Mouse (Mus musculus) CH12.LX (cell line): Measurements from ENCODE around the gene Rgs4. TPM values are rescaled to one million over a fixed set of nuclear protein-coding genes. Genes with fewer than 3 reads are reported as not detected.

Source experiments
- DNase-seq: peaks from one replicate; pipeline ENCODE4 v3.0.0-alpha.2; 2013; ENCODE audit errors: extremely low read depth
- H3K27ac ChIP-seq: 2 replicates; pipeline ENCODE4 v1.5.1; 2012; ENCODE audit warnings: low read depth, mild to moderate bottlenecking, control low read depth, moderate library complexity; ENCODE audit not compliant: insufficient read depth
- H3K27me3 ChIP-seq: replicated peaks from 2 replicates; pipeline ENCODE3; 2012; ENCODE audit warnings: inconsistent platforms
- H3K36me3 ChIP-seq, 2 experiments: replicated peaks in 1 of 2; 2 replicates each; pipeline versions ENCODE3 to v1.6.1; 2012; ENCODE audit warnings: inconsistent platforms in 1 of 2, low read length in 1 of 2, mild to moderate bottlenecking in 1 of 2, mixed read lengths in 1 of 2, moderate library complexity in 1 of 2; ENCODE audit not compliant: control insufficient read depth in 1 of 2, insufficient read depth in 1 of 2
- H3K4me1 ChIP-seq, 2 experiments: 2 replicates each; pipeline ENCODE4 v1.6.1; 2012; ENCODE audit warnings: inconsistent platforms in 1 of 2, moderate library complexity in 1 of 2; ENCODE audit not compliant: insufficient read depth in 2 of 2, control insufficient read depth in 1 of 2
- H3K4me2 ChIP-seq: 2 replicates; pipeline ENCODE4 v1.6.1; 2012; ENCODE audit warnings: low read depth, mild to moderate bottlenecking, control low read depth; ENCODE audit not compliant: poor library complexity, insufficient read depth, severe bottlenecking
- H3K4me3 ChIP-seq, 3 experiments: fragments of 150-350 bp in 1 of 3; sonication (generic) in 1 of 3; replicated peaks in 1 of 3; 2 replicates each; pipeline versions ENCODE3 to v1.5.1; 2011 to 2012; ENCODE audit warnings: low read depth in 2 of 3, low read length in 2 of 3, mild to moderate bottlenecking in 2 of 3, moderate library complexity in 2 of 3, control low read depth in 1 of 3, improper control_type of control experiment in 1 of 3, inconsistent platforms in 1 of 3, mixed read lengths in 1 of 3; ENCODE audit not compliant: poor library complexity in 1 of 3
- H3K79me2 ChIP-seq: replicated peaks from 2 replicates; pipeline ENCODE4 v1.6.1; 2012; ENCODE audit warnings: mild to moderate bottlenecking, moderate library complexity; ENCODE audit not compliant: control insufficient read depth, poor library complexity, insufficient read depth, severe bottlenecking; ENCODE audit errors: extremely low read depth
- H3K9ac ChIP-seq: 2 replicates; pipeline ENCODE4 v1.6.1; 2012; ENCODE audit warnings: low read depth, mild to moderate bottlenecking, control low read depth, moderate library complexity; ENCODE audit not compliant: insufficient read depth
- H3K9me3 ChIP-seq: replicated peaks from 2 replicates; pipeline ENCODE3; 2012; ENCODE audit warnings: low read length, inconsistent platforms, mixed read lengths
- BHLHE40 ChIP-seq: IDR thresholded peaks from 2 replicates; pipeline ENCODE4 v1.6.1; 2011; ENCODE audit warnings: mild to moderate bottlenecking, low read depth, low read length, improper control_type of control experiment
- CHD1 ChIP-seq: IDR thresholded peaks from 2 replicates; pipeline ENCODE4 v1.6.1; 2012; ENCODE audit warnings: low read depth, low read length, improper control_type of control experiment, inconsistent platforms
- CHD2 ChIP-seq: IDR thresholded peaks from 2 replicates; pipeline ENCODE4 v1.6.1; 2011; ENCODE audit warnings: low read length, improper control_type of control experiment
- CTCF ChIP-seq, 2 experiments: IDR thresholded peaks in 1 of 2; conservative IDR thresholded peaks in 1 of 2; 2 replicates each; pipeline ENCODE4 v1.5.1; 2011 to 2012; ENCODE audit warnings: low read depth in 2 of 2, low read length in 2 of 2, improper control_type of control experiment in 1 of 2, inconsistent platforms in 1 of 2, mild to moderate bottlenecking in 1 of 2, moderate library complexity in 1 of 2
- ELF1 ChIP-seq: IDR thresholded peaks from 2 replicates; pipeline ENCODE4 v1.6.1; 2014; ENCODE audit warnings: low read depth, mild to moderate bottlenecking, inconsistent platforms, low read length, improper control_type of control experiment
- HCFC1 ChIP-seq: IDR thresholded peaks from 2 replicates; pipeline ENCODE4 v1.6.1; 2012; ENCODE audit warnings: low read depth, mild to moderate bottlenecking, inconsistent platforms, low read length, improper control_type of control experiment
- IRF4 ChIP-seq: IDR thresholded peaks from 2 replicates; pipeline ENCODE4 v1.6.1; 2014; ENCODE audit warnings: low read depth, mild to moderate bottlenecking, inconsistent platforms, low read length, improper control_type of control experiment
- JUN ChIP-seq: IDR thresholded peaks from 2 replicates; pipeline ENCODE4 v1.6.1; 2011; ENCODE audit warnings: low read depth, mild to moderate bottlenecking, low read length, improper control_type of control experiment, moderate library complexity; ENCODE audit not compliant: insufficient read depth
- JUND ChIP-seq: conservative IDR thresholded peaks from 2 replicates; pipeline ENCODE4 v1.6.1; 2011; ENCODE audit warnings: low read depth, low read length, improper control_type of control experiment
- MAX ChIP-seq: IDR thresholded peaks from 2 replicates; pipeline ENCODE4 v1.6.1; 2011; ENCODE audit warnings: low read length, improper control_type of control experiment
- MEF2A ChIP-seq: IDR thresholded peaks from 2 replicates; pipeline ENCODE4 v1.6.1; 2014; ENCODE audit warnings: low read depth, mild to moderate bottlenecking, inconsistent platforms, low read length, improper control_type of control experiment, borderline replicate concordance
- MXI1 ChIP-seq: IDR thresholded peaks from 2 replicates; pipeline ENCODE4 v1.6.1; 2011; ENCODE audit warnings: mild to moderate bottlenecking, low read depth, low read length, improper control_type of control experiment
- NELFE ChIP-seq: IDR thresholded peaks from 2 replicates; pipeline ENCODE4 v1.6.1; 2011; ENCODE audit warnings: low read depth, low read length, improper control_type of control experiment
- PAX5 ChIP-seq: IDR thresholded peaks from 2 replicates; pipeline ENCODE4 v1.6.1; 2012; ENCODE audit warnings: low read length, inconsistent platforms, mixed read lengths
- POLR2AphosphoS2 ChIP-seq: IDR thresholded peaks from 2 replicates; pipeline ENCODE4 v1.6.1; 2011; ENCODE audit warnings: low read depth, low read length, improper control_type of control experiment
- RAD21 ChIP-seq: IDR thresholded peaks from 2 replicates; pipeline ENCODE4 v1.6.1; 2011; ENCODE audit warnings: low read depth, mild to moderate bottlenecking, low read length, improper control_type of control experiment, moderate library complexity
- SMC3 ChIP-seq: IDR thresholded peaks from 2 replicates; pipeline ENCODE4 v1.6.1; 2011; ENCODE audit warnings: low read depth, low read length, improper control_type of control experiment
- TBP ChIP-seq: conservative IDR thresholded peaks from 2 replicates; pipeline ENCODE4 v1.6.1; 2011; ENCODE audit warnings: low read depth, low read length, improper control_type of control experiment
- USF2 ChIP-seq: conservative IDR thresholded peaks from 2 replicates; pipeline ENCODE4 v1.6.1; 2011; ENCODE audit warnings: low read depth, low read length, improper control_type of control experiment
- ZC3H11A ChIP-seq: IDR thresholded peaks from 2 replicates; pipeline ENCODE4 v1.6.1; 2012; ENCODE audit warnings: low read depth, mild to moderate bottlenecking, inconsistent platforms, low read length, improper control_type of control experiment
- ZMIZ1 ChIP-seq: IDR thresholded peaks from 2 replicates; pipeline ENCODE4 v1.6.1; 2012; ENCODE audit warnings: low read depth, mild to moderate bottlenecking, inconsistent platforms, low read length, improper control_type of control experiment
- dilution Hi-C: fragments of 300-500 bp; cut with MboI; formaldehyde crosslinking; loops from 2 replicates; pipeline ENCODE4 v1.14.3; 2020; ENCODE audit warnings: low sequenced_read_pairs; ENCODE audit not compliant: extremely low pct_unique_long_range_greater_than_20kb, extremely low pct_ligation_motif_present
- in situ Hi-C: fragments of 300-500 bp; cut with MboI; formaldehyde crosslinking; loops from 3 replicates; pipeline ENCODE4 v1.14.3; 2019; ENCODE audit warnings: low sequenced_read_pairs, low pct_ligation_motif_present, low pct_unique_long_range_greater_than_20kb, mixed read lengths
- polyA plus RNA-seq: library from polyadenylated mRNA; unstranded; fragments of >175 nt; gene quantifications from 2 replicates; pipeline ENCODE4 v1.2.1, GENCODE M21; 2012; ENCODE audit warnings: low read depth; ENCODE audit not compliant: insufficient read length
- total RNA-seq, 2 experiments: library from RNA; depleted of rRNA; stranded (reverse); fragments of 300-350 nt in 1 of 2; fragments of >200 nt in 1 of 2; gene quantifications; 2 replicates each; pipeline ENCODE4 v1.2.3; 2012 to 2014

The Rgs4 gene
- total and polyA plus RNA-seq, 3 experiments = not detected

- dilution Hi-C loops (no loop called here), in situ Hi-C loops (no loop called here)
- no peak overlapping the region for H3K4me2 ChIP-seq
- H3K9ac ChIP-seq = no peak overlapping the region
- H3K4me3 ChIP-seq = no peak overlapping the region
- H3K27ac ChIP-seq = no peak overlapping the region
- H3K79me2 ChIP-seq = no peaks in the 10 kb centered on the region
- no peak for DNase-seq
- H3K36me3 ChIP-seq = no peaks in the 10 kb centered on the region
- TF ChIP-seq PAX5 (no peak), NELFE (no peak), ZC3H11A (no peak), CHD2 (no peak), POLR2AphosphoS2 (no peak), ZMIZ1 (no peak), JUN (no peak), MXI1 (no peak), MAX (no peak), BHLHE40 (no peak), IRF4 (no peak), ELF1 (no peak), MEF2A (no peak), JUND (no peak), RAD21 (no peak), SMC3 (no peak), CTCF (conservative IDR thresholded peaks at IDR 0.05 in 1 of 2, IDR thresholded peaks at IDR 0.05 in 1 of 2; ENCODE audit: low read depth in 2 of 2, low read length in 2 of 2) (no peak), TBP (no peak)
- peaks cover 34% of the 10 kb centered on the region for H3K27me3 ChIP-seq
- no peaks in the 10 kb centered on the region for H3K9me3 ChIP-seq
- H3K4me1 ChIP-seq = no peaks in the 10 kb centered on the region
Observed at GRCm38 (mm10) chr1:169741147-169741546, 6.3 kb downstream of the Rgs4 start.

DNA sequence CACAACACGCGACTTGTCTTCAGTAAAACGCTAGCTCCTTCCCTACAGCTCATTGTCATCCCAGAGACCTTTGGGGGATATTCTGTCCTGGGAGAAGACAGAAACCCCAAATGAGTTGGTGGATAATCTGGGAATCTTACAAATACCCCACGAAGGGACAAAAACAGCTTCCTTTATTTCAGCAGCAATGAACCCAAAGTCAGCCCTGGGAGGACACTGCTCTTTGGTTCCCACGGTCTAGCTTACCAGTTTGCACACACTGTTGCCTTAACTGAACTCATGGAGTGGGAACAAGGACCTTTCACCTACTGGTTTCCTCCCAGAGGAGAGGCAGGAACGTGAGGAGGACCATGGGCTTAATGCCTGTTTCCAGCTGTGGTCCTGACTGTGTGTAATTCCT is 10.2 kb downstream of the Rgs4 start:
- dilution Hi-C loops (no loop called here), in situ Hi-C loops (no loop called here)

More for the DNA sequence above, 10.2 kb downstream of the Rgs4 start:
- no peak for DNase-seq
- Histone ChIP-seq H3K4me2 (no peak overlapping the region), H3K4me3 (no peak overlapping the region), H3K9ac (no peak overlapping the region), H3K4me1 (no peaks in the 10 kb centered on the region), H3K9me3 (no peaks in the 10 kb centered on the region), H3K79me2 (no peaks in the 10 kb centered on the region), H3K27me3 (peaks cover 28% of the 10 kb centered on the region), H3K27ac (no peak overlapping the region), H3K36me3 (no peaks in the 10 kb centered on the region)
- TF ChIP-seq CHD1 = no peak
- TF ChIP-seq USF2 = no peak
- no peak for TF ChIP-seq CHD2
- no peak for TF ChIP-seq POLR2AphosphoS2
- TF ChIP-seq TBP = no peak
- TF ChIP-seq MAX = no peak
- no peak for TF ChIP-seq HCFC1
